Mouse (Mus musculus): Measurements from ENCODE around the gene Senp7.
A peak's percentile ranks its signal among the peaks of the same experiment; 100 is the strongest.
"Not testable (repeated sequence)": the region's sequence is repeated elsewhere in the genome, so short reads cannot be mapped to it uniquely, and the experiment has no call there.

The Senp7 gene

GRCm38 (mm10) chr16:56066113-56066512 lies 18.0 kb downstream of the Senp7 start:
- no peak for DNase-seq (ENCODE audit: low spot score)

GRCm38 (mm10) chr16:56068523-56069070 lies 20.5 kb downstream of the Senp7 start:
- DNase-seq (ENCODE audit: low spot score) = no peak

DNA sequence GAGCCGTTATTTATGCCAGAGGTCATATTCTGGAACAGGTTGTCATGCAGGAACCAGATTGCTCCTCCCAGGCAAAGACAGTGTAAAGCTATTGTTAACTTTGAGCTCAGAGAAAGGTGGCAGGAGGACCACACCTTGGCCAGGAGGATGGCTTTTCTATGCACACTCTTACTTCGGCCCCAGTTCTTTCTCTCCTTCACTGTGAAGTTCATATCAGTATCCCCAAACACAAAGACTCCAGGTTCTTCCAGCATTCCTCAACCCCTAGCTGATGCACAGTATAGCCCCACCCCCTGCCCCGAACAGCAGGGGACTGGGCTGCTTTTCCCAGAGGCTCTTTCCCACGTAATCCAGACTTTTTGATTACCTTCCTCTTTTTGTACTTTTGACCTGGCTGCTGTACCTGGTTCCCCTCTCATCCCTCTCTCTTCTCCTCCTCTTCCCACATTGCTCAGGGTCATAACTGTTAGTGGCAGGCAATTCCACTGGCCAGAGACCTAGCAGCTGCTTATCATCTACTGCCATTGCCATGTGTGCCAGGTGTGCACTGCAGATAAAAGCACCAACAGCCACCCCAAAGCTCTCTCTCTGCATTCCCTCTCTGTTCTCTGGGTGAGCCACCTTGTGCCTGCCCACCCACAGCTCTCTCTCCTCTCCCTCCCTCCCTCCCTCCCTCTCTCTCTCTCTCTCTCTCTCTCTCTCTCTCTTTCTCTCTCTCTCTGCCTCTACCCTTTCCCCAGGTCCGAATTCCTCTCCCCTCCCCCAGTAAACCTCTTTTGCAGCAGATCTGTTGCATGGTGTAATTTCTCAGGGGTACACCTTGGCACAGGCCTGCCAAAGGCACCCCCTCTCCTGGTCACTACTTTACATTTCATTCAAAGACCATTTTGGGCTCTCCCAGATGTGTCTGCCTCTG lies 23.4 kb downstream of the Senp7 start:
- no peak for DNase-seq (ENCODE audit: low spot score)

DNA sequence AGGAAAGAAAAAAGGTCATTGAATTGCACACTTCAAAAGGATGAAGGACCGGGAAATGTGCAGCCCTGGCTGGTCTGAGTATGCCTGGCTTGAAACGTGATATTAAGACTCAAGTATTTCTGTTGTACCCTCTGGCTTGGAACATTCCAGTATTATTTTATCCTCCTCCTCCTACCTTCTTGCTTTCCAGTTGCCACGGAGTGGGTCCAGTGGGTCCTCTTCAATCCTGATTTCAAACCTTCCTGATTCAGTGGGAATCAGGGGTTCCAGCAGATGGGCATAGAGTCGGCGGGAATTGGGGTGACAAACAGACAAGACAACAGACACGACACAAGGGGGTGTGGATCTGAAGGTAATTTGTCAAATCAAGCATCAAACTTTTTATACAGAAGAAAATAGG lies 24.4 kb downstream of the Senp7 start:
- no peak for DNase-seq (ENCODE audit: low spot score)

GRCm38 (mm10) chr16:56073150-56073549 lies 25.0 kb downstream of the Senp7 start:
- not testable (repeated sequence) for DNase-seq (ENCODE audit: low spot score)

GRCm38 (mm10) chr16:56074122-56074521 lies 26.0 kb downstream of the Senp7 start:
- DNase-seq (ENCODE audit: low spot score) = no peak

DNA sequence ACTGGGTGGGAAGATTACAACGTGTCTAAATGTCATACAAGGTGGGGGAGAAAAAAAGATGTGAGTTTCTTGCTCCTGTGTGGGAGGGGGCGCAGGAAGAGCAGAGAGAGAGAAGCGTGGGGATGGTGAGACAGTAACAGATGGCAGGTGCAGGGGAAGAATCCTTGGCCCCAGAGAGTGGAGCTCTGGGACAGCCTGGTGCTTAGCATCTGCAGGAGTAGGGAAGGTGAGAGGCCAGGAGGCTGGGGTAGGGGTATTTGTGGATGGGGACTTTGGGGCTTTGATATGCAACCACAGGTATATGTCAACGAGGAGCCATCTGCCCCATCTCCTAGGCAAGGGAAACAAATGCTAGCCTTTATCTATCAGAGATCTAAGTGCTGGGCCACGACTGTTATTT lies 26.4 kb downstream of the Senp7 start:
- DNase-seq (ENCODE audit: low spot score) = no peak

DNA sequence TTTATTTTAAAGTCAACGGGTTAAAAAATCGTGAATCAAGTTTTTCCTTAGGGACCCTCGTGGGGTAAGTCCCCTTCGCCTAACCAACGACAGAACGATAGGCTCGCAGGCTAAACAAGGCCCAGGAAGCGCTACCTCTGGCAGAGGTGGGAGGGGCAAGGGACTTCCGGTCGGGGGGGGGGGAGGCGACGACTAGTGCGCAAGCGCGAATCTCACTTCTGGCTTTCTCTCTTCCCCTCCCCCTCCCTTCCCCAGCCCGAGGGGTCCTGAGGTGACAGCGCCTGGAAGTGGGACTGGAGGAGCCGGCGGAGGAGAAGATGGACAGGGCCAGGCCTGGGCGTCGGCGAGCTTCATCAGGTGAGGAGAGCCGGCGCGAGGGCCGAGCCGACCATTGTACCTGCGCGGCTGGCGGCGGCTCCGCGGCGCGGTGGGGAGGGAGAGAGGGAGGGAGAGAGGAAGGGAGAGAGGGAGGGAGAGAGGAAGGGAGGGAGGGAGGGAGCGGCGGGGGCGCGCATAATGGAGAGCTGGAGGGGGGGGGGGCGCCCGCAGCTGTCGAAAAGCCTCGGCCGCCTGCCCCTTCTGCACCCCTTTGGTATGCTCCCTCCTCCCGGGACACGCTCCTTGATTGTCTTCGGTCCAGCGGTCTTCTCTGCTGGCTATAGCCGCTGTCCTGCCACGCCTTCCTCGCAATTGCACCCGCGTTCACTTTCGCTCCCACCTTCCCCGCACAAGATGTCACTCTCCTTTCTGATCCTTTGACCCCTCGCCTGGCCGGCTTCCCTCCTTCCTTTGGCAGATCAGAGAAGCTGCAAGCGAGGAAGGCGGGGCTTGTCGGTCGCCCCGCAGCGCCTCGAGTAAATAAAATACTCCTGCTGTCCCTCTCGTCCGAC lies 27.3 kb downstream of the Senp7 start:
- DNase-seq (ENCODE audit: low spot score) = peak; percentile 70

- DNase-seq (ENCODE audit: low spot score) = no peak
Measured at GRCm38 (mm10) chr16:56076121-56076869, 28.2 kb downstream of the Senp7 start.

- no peak for DNase-seq (ENCODE audit: low spot score)
Measured at GRCm38 (mm10) chr16:56079419-56079818, 31.3 kb downstream of the Senp7 start.

- DNase-seq (ENCODE audit: low spot score) = no peak
Measured at GRCm38 (mm10) chr16:56081691-56082090, 33.6 kb downstream of the Senp7 start.

- DNase-seq (ENCODE audit: low spot score) = no peak
Measured at GRCm38 (mm10) chr16:56086336-56086735, 38.2 kb downstream of the Senp7 start.

- no peak for DNase-seq (ENCODE audit: low spot score)
Measured at GRCm38 (mm10) chr16:56090385-56090784, 42.2 kb downstream of the Senp7 start.

DNA sequence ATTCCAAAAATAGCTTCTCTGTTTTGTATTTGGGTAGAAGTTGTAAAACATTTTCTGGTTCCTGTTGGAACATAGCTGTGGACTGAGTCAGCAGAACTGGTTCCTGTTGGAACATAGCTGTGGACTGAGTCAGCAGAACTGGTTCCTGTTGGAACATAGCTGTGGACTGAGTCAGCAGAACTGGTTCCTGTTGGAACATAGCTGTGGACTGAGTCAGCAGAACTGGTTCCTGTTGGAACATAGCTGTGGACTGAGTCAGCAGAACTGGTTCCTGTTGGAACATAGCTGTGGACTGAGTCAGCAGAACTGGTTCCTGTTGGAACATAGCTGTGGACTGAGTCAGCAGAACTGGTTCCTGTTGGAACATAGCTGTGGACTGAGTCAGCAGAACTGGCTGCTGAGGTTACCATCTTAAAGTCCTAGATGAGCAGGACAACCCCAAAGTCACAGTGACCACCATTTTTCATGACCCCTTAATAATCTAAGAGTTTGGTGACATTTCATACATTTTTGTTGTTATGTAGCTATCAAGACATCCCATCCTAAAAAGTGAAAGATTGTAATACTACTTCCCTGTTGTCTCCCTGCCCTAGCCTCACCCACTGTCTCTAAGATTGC lies 48.4 kb downstream of the Senp7 start:
- not testable (repeated sequence) for DNase-seq (ENCODE audit: low spot score)

DNA sequence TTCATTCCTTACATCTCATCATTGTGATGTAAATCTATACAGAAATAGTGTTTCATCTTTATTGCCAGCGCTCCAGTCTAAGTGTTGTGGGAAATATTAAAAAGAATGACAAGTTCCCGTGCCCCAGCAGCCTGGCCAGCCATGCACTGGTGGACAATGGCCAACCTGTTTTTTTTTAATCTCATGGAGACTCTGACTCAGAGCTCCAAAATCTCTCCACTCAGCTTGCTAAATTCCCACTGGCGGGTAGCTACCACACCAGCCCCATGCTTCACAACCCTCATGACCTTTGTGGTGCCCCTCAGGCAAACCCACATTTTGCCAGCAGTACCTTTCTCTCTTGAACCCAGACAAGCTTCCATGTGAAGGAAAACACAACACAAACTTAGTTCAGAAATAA lies 67.6 kb downstream of the Senp7 start:
- DNase-seq (ENCODE audit: low spot score) = no peak

- DNase-seq (ENCODE audit: low spot score) = no peak
Measured at GRCm38 (mm10) chr16:56116155-56116554, 68.0 kb downstream of the Senp7 start.

DNA sequence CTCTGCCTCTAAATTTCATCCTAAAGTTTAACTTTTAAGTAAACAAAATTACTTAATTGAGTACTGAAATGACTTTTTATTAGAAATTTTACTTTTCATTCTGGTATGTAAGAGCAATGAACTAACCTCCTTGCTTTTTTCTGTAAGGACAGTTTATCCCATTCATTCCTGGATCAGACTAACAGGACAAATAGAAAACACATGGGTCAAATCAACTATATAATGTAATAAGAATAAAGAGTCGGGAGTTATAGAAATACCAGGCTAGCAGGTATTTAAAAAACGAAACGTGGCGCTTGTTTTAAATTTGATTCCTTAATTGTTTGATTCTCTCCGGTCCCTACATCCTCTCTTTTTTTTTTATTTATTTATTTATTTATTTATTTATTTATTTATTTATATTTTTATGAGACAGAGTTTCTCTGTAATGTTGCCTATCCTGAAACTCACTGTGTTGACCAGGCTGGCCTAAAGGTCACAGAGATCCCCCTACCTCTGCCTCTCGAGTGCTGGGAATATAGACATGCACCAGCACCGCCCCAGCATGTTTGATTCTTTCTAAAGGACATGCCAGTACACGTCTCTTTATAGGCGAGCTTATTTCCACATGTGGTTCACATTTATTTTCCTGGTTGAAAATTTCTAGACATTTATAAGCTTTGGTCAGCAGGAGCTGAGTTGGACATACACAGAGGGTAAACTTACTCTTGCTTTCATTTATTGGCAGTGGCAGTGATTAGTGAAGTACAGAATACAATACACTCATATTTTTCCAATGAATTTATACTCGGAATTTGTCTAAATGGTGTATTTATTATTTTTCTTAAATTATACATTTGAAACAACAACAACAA lies 69.4 kb downstream of the Senp7 start:
- no peak for DNase-seq (ENCODE audit: low spot score)

DNA sequence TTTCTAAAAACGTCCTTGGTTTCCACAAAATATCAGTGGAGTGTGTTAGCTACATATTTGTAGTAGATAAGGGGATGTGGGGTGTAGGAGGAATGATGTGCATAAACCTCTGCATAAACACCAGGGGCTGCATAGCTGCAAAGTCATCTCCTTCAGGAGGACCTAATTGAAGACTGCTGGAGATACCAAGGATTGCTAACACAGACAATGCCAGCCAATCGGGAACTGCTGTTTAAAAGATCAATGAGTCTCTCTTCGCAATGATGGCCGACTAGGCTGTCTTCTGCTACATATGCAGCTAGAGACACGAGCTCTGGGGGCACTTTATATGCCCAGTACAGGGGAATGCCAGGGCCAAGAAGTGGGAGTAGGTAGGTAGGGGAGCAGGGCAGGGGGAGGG lies 74.4 kb downstream of the Senp7 start:
- DNase-seq (ENCODE audit: low spot score) = no peak

DNA sequence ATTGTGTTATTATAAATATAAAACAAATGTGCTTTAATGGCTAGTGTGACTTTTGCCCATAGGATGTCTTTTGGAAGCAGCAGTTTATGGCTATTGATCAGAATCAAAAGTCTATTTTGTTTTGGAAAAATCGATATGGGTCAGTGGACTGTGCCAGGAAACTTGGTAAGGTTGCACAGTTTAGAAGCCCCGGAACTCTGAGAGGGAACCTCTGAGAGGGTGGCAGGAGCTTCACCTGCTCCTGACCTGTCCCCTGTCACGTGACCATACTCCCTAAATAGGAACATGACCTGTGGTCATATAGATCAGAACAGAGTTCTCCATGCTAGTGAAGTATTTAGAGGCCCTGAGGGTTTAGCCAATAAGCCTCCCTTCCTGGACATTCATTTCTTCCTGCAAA lies 75.9 kb downstream of the Senp7 start:
- DNase-seq (ENCODE audit: low spot score) = no peak

DNA sequence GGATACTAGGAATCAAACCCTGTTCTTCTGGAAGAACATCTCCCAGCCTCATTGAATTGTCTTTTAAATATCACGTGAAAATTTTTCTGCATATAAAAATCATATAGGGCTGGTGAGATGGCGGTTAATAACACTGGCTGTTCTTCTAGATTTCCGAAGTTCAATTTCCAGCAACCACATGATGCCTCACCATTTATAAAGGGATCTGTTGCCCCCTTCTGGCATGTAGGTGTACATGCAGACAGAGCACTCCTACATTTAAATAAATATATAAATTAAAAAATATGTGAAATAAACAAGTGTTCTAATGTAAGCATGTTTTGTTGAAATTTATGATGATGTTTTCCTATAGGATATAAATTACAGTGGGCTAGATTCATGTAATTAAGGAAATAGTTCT lies 83.5 kb downstream of the Senp7 start:
- no peak for DNase-seq (ENCODE audit: low spot score)

DNA sequence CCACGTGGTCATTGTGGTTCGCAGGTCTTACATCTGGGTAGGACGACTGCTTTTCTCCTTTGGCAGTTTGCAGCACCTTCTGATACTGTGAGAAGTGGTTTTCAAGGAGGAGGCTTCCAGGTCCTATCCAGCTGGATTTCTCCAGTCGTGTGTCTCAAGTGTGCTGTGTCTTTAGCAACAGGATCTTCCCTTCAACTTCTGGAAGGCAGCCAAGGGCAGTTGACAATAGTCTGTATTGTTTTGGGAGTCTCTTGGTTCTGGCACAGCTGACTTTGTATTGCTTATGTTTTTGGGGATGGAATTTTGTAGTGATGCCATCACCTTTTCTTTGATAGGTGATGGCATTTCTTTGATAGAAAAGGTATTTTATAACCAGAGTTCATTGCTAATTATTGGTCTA lies 86.0 kb downstream of the Senp7 start:
- DNase-seq (ENCODE audit: low spot score) = no peak
